Mouse (Mus musculus) layer of hippocampus, postnatal 36 days (tissue): ENCODE data around the gene Ak6. TPM values are rescaled to one million over a fixed set of nuclear protein-coding genes. Genes with fewer than 3 reads are reported as not detected.

ENCODE experiments used
- DNase-seq, 2 experiments: peaks; one replicate each; pipeline ENCODE4 v3.0.0; 2022
- total RNA-seq, 2 experiments: library from RNA; stranded (reverse); gene quantifications; 2 replicates each; pipeline ENCODE4 v1.2.3; 2021

Ak6 gene
- total RNA-seq, 2 experiments from 2014 or later: 84.9 to 86.4 TPM

GRCm38 (mm10) chr13:100669291-100670022, 18.7 kb downstream of the Ak6 start, which contains the start of gene Ccdc125:
Gene Ccdc125, plus strand, starts transcription at chr13:100669717.
- no peak for DNase-seq

- DNase-seq: no peak
These were observed 19.5 kb downstream of the Ak6 start for GRCm38 (mm10) chr13:100670181-100670741.

DNA sequence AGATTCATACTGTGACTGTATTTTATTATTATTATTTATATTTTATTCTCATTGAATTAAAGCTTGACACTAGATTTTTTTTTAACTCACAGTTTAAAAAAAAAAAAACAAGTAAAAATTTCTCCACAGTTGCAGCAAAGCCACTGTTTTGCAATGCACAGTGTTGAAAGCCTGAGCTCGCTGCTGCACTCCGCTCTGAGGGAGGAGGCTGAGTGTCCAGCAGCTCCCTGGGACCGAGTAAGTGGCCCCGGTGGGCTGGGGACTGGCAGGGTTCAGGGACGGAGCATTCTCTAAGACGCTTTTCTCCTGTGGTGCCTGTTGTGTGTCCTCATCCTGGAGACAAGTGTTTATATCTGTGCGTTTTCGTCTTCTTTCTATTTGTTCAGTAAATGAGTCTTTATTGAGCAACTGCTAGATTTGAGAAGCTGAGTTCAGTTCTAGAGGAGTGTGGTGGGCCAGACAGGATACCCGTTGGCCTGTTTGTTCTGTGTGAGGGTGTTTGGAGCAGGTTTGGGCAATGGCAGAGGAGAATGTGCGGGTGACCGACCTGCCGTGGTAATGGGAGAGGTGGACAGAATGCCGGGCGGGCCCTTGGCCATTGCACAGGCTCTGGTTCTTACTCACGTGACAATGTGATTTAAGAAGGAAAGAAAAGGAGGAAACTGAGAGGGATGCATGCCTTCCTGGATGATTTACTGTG, 25.3 kb downstream of the Ak6 start:
- no peak for DNase-seq

GRCm38 (mm10) chr13:100681615-100682014, 30.8 kb downstream of the Ak6 start:
- no peak for DNase-seq

GRCm38 (mm10) chr13:100682837-100683236, 32.1 kb downstream of the Ak6 start:
- no peak for DNase-seq

DNA sequence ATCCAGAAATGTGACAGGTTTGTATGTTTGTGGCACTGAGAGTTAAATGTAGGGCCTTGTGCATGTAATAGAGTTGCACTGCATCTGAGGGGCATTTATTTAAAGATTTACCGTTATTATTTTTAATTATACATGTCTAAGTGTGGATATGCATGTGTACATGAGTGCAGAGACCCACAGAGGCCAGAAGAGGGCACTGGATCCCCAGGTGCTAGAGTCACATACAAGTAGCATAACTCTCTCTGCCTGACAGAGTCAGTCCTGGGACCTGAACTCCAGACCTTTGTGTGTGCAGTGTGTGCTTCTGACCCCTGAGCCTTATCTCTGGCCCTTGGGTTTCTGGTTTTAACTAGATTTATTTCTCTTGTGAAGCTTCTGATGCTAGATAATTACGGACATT, 33.6 kb downstream of the Ak6 start:
- DNase-seq: no peak

DNA sequence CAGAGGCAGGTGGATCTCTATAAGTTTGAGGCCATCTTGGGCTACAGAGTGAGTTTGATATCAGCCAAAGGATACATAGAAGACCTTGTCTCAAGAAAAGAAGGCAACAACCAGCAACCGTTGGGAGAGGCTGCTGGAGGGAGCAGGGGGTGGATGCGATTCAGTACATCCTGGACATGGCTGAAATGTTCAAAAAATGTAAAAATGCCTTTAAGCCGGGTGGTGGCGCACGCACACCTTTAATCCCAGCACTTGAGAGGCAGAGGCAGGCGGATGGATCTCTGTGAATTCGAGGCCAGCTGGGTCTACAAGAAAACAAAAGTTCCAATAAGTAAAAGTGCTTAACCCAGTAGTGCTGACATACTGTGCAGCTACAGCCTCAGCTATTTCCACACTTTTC, 36.7 kb downstream of the Ak6 start:
- DNase-seq: no peak

DNA sequence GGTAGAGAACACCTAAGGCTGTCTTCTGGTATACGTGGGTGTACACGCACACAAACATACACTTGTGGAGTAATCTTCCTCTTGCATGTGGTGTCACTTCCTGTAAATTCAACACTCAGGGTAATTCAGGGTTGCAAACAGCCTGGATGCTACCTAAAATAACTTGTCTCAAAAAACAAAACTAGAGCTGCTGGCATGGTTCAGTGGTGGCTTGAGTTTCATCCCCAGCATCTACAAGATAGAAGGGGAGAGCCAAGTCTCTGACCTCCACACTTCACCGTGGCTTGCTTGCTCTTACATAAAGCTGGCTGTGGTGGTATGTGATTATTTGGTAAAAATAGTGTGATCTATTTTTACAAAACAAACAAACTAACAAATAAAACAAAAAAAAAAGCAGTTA, 46.8 kb downstream of the Ak6 start:
- no peak for DNase-seq

DNA sequence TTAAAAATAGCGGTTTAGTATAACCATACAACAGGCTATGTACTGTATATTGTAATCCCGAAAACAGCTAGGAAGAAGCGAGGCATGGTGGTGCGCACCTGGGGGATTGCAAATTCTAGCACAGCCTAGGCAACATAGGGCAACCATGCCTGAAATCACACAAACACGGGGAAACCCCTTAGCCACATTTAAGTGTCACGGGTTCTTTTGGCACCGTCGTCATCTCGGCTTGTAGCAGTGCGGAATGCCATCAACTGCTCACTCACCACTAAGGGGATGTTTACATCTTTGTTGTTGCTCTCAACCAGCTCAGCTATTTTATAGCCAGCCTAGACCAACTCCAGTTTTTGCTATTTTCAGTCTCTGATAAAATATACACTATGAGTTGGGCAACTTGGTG, 48.1 kb downstream of the Ak6 start:
- no peak for DNase-seq

DNA sequence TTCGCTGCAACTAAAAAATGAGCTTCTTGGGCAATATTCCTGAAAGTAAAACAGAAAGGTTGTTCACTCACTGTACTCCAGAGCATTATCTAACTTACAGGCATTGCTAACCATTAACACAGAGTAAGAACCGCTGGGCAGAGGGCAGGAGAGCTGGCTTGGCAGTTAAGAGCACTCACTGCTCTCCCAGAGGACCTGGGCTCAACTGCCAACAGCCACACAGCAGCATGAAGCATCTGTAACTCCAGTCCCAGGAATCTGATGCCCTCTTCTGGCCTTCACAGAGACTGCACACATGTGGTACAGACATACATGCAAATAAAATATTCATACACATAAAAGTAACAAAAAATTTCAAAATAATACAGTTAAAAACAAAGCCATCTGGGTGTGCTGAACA, 52.7 kb downstream of the Ak6 start:
- DNase-seq: no peak

- no peak for DNase-seq
These were observed 55.4 kb downstream of the Ak6 start for GRCm38 (mm10) chr13:100706206-100706605.

GRCm38 (mm10) chr13:100715467-100715866, 64.7 kb downstream of the Ak6 start:
- DNase-seq: no peak

Other genes starting within 250 kb of the Ak6 start
- gene Naip1, start 198.1 kb upstream of the Ak6 start, total RNA-seq: under 1 TPM; 0.12 to 0.13 TPM
- gene Gtf2h2, start 158.4 kb upstream of the Ak6 start, total RNA-seq: 10 to 100 TPM; 54.7 to 62.9 TPM
- gene Ocln, start 98.3 kb upstream of the Ak6 start, total RNA-seq: 10 to 100 TPM; 13.1 to 13.4 TPM
- gene Marveld2, start 34.0 kb upstream of the Ak6 start, total RNA-seq: 1 to 10 TPM; 1.0 to 1.2 TPM
- 10 to 100 TPM; 14.9 to 17.1 TPM for gene Rad17, start 72 bp downstream of the Ak6 start, total RNA-seq
- gene Taf9, start 600 bp downstream of the Ak6 start, total RNA-seq: 10 to 100 TPM; 23.1 to 23.9 TPM
- under 1 TPM; 0.15 to 0.17 TPM for gene Ccdc125, start 18.7 kb downstream of the Ak6 start, total RNA-seq
- gene Cdk7, start 80.0 kb downstream of the Ak6 start, total RNA-seq: 10 to 100 TPM; 38.5 to 39.5 TPM
- gene Mrps36, start 93.7 kb downstream of the Ak6 start, total RNA-seq: 10 to 100 TPM; 54.1 to 54.4 TPM
- under 1 TPM in 1 of 2 experiments, not detected in 1; 0.57 TPM for gene Cenph, start 124.9 kb downstream of the Ak6 start, total RNA-seq
- gene Ccnb1, start 135.6 kb downstream of the Ak6 start, total RNA-seq: 1 to 10 TPM; 1.1 to 1.2 TPM
- gene Slc30a5, start 182.4 kb downstream of the Ak6 start, total RNA-seq: 10 to 100 TPM; 39.9 to 40.7 TPM